Mouse (Mus musculus): ENCODE data around the gene Gar1.

Gene Gar1

DNA sequence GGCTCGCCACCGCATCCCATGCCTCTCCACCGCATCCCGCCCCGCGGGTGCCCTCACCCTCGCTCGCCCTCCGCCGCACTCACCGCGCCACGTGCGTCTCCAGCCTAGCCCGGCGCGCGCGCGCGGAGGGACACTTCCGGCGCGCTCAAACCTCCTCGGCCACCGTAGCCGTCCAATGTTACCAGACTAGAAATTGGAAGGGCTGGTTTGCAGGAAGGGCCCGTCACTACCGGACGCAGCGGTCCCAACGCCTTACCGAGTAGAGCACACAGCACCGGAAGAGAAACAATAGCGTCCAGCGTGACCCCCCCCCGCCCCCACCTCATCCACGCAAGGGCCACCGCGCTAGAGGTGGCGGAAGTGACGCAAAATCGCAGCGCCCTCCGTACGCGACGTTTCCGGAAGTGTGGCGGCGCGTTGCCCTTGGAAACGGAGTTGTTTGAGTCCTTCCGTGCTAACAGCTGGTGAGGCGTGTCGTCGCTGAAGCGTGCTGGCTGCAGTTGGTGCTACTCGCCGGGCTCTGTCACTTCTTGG, at the start of gene Gar1:
Gar1 (minus strand) TSS at position 362 of the 534 bp plus-strand sequence.
- DNase-seq (ENCODE audit: low read depth): peak; percentile 99

- no peak for DNase-seq (ENCODE audit: low read depth)
These were observed 48.7 kb upstream of the Gar1 start for GRCm38 (mm10) chr3:129879913-129880312.

- peak; percentile 45 for DNase-seq (ENCODE audit: low read depth)
These were observed 48.0 kb upstream of the Gar1 start for GRCm38 (mm10) chr3:129879131-129879757.

GRCm38 (mm10) chr3:129878405-129879021, 47.3 kb upstream of the Gar1 start, which contains the start of gene Pla2g12a:
Gene Pla2g12a, plus strand, starts transcription at chr3:129878606.
- DNase-seq (ENCODE audit: low read depth): peak; percentile 90

DNA sequence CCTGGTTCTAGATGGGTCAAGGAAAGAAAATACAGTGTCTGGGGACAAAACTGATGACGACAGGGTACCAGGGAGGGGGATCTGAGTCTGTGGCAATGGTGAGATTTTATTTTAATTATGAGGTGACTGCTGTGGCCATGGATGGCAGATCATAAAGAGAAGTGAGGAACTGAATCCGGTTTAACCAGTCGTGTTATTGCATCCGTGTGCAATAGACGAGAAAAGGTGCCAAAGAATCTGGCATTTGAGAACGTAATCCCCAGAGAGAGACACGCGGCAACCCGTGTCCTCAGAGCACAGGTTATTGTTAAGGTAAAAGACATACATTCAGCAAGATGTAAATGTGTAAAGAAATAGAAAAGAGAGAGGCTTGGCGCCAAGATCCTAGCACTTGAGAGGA, 46.1 kb upstream of the Gar1 start:
- no peak for DNase-seq (ENCODE audit: low read depth)

DNA sequence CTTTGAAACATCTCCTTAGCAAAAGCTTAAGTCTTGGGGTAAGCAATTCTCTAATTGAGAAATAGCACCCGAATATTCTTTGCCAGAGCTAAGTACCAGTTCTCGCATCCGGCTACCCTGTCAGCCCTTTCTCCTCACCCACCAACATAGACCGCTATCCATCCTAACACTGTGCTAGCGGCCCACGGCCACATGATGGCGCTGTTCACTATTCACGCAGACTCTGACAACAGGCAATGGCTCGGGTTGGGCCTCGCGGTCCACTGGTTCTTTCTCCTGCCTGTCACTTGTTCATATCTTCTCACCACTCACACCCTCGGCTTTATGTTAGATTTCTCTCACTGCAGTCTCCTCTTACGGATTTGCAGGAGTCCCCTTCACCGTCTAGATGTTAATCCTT, 32.5 kb upstream of the Gar1 start:
- peak; percentile 66 for DNase-seq (ENCODE audit: low read depth)

DNA sequence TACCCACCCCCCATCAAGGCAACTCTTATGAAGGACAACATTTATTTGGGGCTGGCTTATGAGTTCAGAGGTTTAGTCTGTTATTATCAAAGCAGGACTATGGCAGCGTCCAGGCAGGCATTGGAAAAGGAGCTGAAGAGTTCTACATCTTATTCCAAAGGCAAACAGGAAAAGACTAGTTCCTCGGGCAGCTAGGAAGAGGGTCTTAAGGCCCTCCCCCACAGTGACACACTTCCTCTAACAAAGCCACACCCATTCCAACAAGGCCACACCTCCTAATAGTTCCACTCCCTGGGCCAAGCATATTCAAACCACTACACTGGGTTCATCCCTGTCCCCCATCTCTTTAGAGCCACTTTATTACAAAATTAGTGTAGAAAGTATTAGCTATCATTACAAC, 31.4 kb upstream of the Gar1 start:
- DNase-seq (ENCODE audit: low read depth): no peak

DNA sequence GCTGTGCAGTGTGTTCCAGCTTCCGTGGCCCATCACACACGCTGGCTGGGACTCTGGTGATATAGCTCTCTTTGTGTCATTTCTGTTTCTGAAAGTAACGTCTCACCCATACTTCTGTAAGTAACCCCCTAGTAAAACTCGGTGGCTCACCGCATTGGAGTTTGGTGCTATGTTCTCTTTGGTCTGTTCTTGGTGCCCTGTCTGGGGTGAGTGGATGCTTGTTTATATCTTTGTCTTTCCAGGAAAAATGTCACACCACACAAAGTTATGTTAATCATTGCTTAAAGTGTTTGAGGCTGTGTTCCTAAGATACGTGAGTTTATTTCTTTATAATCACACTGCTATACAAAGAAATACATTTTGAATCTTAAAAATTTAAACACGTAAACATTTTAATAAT, 15.7 kb upstream of the Gar1 start:
- DNase-seq (ENCODE audit: low read depth): no peak

- no peak for DNase-seq (ENCODE audit: low read depth)
These were observed 14.7 kb upstream of the Gar1 start for GRCm38 (mm10) chr3:129845868-129846267.

DNA sequence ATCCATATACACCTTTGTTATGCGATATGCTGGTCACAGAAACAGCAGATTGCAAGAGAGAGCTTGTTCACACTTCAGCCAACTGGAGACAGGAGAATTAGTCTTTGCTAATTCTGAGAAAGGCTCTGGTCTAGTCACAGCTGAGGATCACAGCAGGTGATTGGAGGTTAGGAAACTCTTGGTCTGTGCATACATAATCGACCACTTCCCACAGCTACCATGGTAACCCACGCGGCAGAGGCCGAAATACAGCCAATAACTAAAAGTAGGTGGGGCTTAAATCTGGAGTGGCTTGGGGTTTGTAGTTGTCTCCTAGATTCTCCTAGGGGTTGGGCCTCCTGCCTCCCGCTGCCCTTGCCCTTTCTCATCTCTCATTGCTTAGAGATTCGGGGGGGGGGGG, 6.8 kb upstream of the Gar1 start:
- DNase-seq (ENCODE audit: low read depth): no peak

GRCm38 (mm10) chr3:129836965-129837364, 5.8 kb upstream of the Gar1 start:
- no peak for DNase-seq (ENCODE audit: low read depth)

- DNase-seq (ENCODE audit: low read depth): no peak
These were observed 5.0 kb upstream of the Gar1 start for GRCm38 (mm10) chr3:129836051-129836697.

DNA sequence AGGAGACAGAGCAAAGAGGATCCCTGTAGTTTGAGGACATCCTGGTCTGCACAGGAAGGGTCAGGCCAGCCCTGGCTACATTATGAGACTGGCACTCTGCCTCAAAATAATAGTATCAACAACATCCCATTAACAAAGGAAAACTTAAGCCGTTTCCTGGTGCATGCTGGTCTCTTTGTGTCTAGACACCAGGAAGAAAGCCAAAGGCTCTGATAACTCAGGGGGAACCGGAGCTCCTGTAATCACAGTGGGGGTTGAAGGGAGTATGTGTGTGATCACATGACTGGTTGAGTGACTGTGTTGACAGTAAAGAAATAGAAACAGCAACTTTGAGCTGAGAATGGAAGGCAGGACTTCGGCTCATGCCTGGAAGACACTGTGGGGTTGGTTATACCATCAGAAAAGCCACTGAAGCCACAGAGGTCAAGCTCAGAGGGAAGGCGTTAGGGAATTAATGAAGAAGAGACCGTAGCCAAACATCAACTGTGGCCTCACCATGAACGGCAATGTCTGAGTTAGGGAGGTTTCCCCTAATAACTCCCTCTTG, 4.3 kb upstream of the Gar1 start, which contains the start of gene Cfi:
Cfi (plus strand) TSS at position 497 of the 547 bp plus-strand sequence.
- DNase-seq (ENCODE audit: low read depth): no peak

- peak; percentile 70 for DNase-seq (ENCODE audit: low read depth)
These were observed 570 bp downstream of the Gar1 start for GRCm38 (mm10) chr3:129830626-129831025.

DNA sequence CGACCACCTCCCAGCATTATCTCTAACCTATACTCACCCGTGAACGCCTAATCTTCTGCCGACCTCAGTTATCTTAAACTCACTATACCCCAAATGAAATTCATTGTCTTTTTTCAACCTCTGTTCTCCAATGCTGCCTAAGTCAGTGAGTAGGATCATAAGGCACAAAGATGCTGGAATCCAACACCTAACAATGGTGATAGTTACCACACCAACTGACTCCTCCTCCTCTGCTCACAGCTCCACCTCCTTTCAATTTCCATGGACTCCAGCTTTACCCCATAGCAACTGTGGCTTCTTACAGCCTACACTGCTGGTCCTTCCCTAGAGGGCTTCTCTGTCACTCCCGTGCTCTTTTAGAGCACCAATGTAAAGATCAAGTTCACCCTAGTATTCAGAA, 3.5 kb downstream of the Gar1 start:
- DNase-seq (ENCODE audit: low read depth): no peak

- no peak for DNase-seq (ENCODE audit: low read depth)
These were observed 4.5 kb downstream of the Gar1 start for GRCm38 (mm10) chr3:129826691-129827090.

- DNase-seq (ENCODE audit: low read depth): no peak
These were observed 6.3 kb downstream of the Gar1 start for GRCm38 (mm10) chr3:129824891-129825290.

- DNase-seq (ENCODE audit: low read depth): no peak
These were observed 7.0 kb downstream of the Gar1 start for GRCm38 (mm10) chr3:129824146-129824545.

- peak; percentile 74 for DNase-seq (ENCODE audit: low read depth)
These were observed 7.9 kb downstream of the Gar1 start for GRCm38 (mm10) chr3:129823293-129823692.

- no peak for DNase-seq (ENCODE audit: low read depth)
These were observed 8.9 kb downstream of the Gar1 start, which contains the start of gene Rrh for GRCm38 (mm10) chr3:129822206-129822775. Gene Rrh, minus strand, starts transcription at chr3:129822587.

- DNase-seq (ENCODE audit: low read depth): no peak
These were observed 9.5 kb downstream of the Gar1 start for GRCm38 (mm10) chr3:129821736-129822135.

GRCm38 (mm10) chr3:129820847-129821246, 10.3 kb downstream of the Gar1 start:
- no peak for DNase-seq (ENCODE audit: low read depth)
